Mouse (Mus musculus) 416B (cell line): Measurements from ENCODE around the gene Fbxo40.

ENCODE experiments used
- DNase-seq: peaks from one replicate; pipeline ENCODE4 v3.0.0; 2011; ENCODE audit warnings: low read depth

Fbxo40 gene

DNA sequence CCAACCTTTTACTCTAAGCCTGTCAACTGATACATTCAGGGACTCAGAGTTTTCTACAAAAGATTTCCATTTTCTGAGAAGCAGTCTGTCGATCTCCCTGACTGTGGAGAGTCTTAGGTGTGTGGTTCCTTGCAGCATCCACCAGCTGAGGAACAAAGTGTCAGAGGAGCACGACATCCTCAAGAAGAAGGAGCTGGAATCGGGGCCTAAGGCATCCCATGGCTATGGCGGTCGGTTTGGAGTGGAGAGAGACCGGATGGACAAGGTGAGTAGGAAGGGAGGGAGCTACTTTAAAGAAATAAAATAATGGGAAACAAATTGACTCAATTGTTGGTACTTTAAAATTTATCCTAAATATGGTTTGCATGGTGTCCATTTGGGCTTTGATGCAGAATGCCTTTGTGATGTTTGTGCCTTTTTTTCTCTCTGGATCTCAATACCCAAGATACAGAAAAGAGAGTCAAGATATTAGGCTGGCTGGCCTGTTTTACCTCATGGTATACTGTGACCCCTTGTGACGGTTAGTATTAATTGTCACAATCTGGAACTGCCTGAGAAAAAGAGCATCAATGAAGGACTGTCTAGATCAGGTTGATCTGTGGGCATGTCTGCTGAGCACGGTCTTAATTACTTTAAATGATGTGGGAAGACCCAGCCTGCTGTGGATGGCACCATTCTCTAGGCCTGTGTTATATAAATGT, 43.7 kb downstream of the Fbxo40 start:
- no peak for DNase-seq

DNA sequence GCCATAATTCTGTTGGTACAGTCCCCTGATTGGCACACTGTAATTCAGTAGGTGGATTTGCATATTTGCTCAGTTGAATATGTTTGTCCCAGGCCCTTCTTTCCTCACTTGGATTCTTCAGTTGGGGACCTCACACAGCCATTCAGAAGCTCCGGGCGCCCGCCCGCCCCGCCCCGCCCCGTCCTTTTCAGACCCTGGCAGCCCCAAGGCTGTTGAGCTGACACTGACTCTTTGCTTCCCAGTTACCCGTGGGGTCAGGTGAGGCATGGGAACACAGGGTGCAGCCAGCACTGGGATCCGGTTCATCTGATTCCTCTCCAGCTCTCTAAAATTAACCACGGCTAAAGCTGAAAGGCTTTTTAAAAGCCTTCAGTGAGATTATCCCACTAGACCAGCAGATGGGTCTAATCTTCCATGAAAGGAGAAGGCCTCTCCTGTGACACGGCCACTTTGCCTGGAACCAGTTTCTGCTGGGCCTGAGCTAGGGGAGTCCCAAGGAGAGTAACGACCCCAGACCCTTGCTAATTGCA, 45.3 kb downstream of the Fbxo40 start:
- DNase-seq: no peak

DNA sequence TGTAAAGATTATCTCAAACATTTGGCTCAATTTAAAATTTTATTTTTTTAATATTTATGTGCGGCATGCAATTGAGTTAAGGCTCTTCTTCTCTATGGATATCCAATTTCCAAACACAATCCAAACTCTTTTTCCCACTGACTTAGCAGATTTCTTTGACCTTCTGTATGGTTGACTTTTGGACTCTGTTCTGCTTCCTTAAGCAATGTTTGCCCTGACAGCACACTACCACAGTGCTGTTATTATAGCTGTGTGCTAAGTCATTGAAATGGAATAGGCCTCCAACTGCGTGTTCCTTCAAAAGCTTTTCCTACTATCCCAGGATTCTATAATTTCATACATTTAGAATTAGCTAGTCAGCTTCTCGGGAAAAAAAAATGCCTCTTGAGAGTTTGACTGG, 46.7 kb downstream of the Fbxo40 start:
- no peak for DNase-seq

DNA sequence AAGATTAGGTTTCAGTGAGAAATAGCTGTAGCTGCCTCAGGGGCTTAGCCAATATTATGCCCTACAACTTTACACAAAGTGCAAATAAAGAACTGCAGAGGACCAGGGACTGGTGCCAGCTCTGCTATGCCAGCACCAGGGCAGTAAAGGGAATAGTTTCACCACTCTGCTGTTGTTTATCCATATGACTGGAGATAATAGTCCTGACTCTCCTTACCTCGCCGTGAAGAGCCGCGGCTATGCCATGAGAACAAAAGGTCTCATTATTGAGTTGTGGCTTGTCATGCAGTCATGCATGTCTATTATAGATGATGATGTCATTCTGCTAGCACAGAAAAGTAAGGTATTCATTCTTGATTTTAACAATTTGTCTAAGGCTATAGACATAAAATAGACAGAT, 48.4 kb downstream of the Fbxo40 start:
- peak; percentile 28 for DNase-seq

DNA sequence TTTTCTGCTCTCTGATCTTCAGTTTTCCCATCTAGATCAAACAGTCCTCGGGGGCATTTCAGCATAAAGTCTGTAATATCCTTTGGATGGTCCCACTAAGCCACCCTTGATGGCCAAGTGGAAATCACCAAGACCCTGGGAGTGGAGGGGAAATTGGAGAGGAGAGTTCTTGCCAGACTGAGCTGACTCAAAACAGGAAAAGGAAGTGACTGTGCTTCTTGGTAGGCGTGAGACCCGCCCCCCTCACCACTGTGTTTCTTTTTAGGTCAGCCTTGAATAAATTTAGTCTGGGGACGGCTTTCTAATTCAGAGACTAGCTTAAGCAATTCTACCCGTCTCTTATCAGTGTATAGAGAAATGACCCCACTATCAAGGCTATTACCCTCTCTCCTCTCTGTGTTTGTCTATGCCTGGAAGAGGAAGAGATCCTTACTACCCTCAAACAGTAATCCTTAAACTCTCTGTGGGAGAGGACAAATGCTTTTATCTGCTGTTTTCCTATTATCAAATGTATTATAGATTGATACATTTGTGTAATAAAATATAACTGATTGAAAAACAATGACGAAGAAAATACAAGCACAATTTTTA, 49.0 kb downstream of the Fbxo40 start:
- DNase-seq: peak; percentile 90

DNA sequence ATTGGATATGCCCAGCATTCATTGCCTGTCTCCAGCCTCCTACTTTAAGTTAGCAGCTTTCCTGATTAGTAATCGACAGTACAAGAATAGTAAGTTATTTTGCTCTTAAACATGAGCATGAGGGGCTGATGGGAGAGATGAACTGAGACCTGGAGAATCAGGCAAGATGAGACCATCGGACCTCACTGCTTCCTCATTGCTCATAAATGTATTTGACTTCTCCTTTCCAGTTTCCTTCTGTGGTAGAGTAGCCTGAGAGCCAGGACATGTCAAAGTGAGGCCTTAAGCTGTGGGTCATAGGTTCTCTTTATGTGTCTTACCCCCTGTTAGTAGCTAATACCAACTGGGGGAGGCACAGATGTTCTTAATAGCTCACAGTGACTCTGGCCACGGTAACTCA, 54.5 kb downstream of the Fbxo40 start:
- DNase-seq: peak; percentile 60

DNA sequence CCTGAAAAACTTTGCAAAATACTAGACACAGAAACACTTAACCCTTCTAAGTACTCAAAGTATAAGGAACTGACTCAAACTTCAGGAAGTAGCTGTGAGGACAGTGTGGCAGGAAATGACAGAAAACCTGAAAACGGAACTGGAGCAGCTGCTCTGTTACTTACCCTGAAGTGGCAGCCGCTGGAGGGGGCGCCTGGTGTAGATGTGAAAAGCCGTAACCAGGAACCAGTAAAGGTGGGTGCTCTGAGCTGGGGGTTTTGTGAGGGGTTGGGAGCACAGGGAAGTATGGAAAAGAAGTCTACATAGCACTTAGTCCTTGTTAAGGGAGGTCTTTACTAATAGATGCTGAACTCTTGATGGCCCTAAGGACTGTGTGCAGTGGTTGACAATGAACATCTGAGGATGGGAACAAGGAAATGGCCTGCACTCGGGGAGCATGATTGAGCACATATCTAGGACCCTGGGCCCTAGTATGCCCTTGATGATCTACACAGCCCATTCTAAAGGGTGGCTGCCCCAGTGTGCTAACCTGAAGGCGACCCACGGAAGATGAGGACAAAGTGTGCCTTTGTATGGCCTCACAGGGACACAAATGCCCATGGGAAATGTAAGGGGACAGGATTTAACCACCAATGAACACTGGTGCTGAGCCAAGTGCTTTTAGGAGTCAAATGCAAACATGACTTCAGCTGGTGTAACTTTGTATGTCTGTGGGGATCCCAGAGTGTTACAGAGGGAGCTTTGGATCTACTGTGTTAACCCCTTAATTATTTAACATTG, 55.2 kb downstream of the Fbxo40 start, which contains the start of gene Hcls1:
TSS of gene Hcls1 (plus strand) at position 143 of the 780 bp plus-strand sequence.
- peak; percentile 89 for DNase-seq

DNA sequence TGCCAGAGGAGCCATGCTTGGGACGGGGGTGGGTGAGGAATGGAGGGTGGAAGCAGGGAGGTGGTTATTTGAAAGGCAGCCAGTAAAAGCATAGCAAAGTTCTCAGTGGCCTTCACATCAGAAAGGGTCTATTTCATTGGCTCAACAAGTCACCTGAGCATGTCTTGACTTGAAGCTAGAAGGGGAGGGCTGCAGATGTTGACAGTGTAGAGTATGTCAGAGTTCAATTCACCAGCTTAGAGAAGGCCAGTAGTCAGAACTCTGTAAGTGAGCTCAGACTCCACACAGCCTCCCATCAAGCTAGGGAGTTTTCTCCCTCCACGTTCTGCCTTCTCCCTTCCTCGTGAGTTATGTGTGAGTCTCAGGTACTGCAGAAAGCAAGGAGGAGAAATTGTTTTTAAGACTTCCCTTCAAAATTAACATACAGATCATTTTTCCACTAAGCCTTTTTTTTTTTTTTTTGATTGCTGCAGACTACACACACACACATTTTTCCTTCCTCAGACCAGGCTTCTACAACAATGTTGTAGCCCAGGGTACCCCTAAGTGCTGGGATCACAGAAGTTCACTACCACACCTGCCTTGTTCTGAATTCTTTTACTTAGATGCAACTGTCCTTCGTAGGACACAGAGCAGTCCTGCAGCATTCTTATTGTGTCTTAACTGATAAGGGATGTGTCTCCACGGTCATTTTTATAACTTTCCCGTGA, 56.0 kb downstream of the Fbxo40 start:
- DNase-seq: peak; percentile 70

DNA sequence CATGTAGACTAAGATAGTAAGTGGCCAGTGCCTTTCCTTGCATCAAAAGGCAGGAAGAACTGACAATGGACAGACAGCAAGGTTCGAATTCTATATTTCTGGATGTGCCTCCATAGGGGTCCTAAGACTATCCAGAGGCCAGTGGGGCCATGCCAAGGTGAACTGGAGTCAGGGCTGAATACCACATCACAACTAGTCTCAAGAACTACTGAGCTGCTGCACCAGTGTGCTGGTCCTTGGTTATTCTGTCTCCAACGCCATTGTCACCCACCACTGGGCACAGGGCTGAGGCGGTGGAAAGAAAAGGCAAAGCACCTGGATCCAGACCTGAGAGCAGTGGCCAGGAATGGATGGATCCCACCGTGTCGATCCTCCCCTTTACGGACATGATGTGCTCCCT, 57.7 kb downstream of the Fbxo40 start:
- no peak for DNase-seq

DNA sequence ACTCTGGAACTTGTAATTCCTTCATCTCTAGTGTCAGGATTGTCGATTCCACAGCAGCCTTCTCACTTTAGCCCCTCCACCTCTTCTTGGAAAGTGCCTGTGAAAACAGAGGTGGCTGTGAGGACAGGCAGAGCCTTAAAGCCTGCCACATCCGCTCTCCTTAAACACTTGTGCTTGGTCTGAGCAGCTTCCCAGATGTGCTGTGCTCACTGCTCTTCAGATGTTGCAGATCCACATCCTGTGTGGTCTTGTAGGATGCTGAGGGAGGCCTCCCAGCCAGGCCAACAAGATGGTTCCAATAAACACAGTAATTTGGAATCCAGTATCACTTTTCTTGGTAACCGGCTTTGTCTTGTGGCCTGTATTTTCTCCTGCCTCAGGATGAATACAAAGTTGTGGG, 58.3 kb downstream of the Fbxo40 start:
- DNase-seq: no peak

DNA sequence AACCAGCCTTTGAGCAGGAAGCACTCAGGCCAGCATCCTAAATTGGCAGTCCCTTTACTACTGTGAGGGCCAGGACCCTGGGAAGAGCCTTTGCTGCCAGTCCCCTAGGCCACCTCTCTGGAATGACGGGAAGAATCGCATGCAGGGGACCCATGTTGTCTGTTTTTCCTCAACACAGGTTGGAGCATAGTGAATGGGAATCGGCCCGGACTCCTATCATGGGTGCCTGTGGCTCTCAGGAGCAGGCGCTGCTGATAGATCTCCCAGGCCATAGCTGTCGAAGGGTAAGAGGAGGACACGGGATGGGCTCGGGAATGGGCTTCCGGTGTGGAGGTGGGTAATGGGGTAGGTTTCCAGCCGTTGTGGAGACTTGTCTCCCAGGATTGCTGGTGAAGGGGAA, 58.9 kb downstream of the Fbxo40 start:
- DNase-seq: no peak

DNA sequence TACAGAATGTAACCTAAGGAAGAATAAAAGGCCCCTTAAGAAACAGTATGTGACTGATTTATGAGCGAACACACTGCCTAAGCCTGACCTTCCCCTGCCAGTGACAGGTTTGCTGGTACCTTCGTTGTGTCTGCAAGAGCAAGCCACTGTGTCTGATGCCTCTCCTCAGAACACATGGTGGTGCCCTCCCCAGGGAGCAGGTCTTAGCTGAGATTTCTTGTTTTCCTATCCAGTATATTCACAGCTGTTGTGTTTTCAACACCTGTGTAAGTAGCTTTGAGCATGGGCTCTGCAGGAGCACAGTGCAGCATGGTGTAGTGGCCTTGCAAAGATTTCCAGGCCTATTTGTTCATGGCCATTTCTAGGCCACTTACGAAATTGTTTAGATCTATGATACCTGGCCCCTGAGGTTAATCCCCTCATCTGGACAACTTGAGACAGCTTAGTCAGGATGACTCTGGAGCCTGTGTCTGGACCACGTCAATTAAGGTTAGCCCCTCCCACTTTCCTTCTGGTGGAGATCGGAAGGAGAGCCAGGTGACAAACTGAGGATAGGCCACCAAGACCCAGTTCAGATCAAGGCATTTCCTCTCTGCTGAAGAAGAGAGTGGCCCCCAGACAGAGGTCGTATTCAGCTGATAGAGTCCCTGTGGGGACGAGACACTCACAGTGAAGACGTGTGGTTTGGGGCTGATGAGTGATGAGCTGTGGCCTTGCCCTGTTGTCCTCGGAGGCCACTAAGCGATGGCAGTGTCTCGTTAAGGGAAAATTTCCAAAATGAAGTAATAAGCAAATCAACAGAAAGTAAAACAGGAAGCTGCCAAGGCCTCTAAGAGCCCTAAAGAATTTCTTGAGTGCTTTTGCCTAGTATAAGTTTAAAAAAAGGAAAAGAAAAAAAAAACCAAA, 59.8 kb downstream of the Fbxo40 start:
- DNase-seq: no peak

DNA sequence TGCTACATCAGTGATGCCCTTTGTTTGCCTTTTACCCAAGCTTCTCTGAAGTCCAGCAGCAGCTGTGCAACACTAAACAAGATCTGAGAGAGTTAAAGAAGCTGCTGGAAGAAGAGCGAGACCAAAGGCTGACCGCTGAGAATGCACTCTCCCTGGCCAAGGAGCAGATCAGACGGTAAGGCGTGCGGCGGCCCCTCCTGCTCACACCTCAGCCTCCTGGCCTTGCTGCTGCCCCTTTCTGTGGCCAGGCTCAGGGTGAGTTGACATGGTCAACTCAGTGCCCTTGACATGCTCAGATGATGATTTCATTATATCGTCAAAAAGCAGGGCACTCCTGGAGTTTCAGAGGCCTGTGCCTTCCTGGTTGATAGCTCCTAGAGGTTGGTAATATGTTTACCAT, 61.1 kb downstream of the Fbxo40 start:
- DNase-seq: no peak

DNA sequence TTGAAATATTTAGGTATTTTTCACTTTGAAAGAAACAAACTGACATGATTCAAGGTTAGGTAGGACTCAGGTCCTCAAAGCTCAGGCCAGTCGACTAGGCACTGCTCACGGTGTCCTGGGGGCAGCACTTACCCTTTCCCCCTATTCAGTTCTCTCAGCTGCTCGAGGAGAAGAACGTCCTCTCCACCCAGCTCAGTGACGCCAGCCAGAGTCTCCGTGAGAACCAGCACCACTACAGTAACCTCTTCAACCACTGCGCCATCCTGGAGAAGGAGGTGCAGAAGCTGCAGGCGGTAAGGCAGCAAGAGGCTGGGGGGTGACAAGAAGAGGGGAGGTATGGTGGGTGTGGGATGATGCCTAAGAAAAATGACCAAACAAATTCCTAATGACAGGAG, 62.2 kb downstream of the Fbxo40 start:
- no peak for DNase-seq

DNA sequence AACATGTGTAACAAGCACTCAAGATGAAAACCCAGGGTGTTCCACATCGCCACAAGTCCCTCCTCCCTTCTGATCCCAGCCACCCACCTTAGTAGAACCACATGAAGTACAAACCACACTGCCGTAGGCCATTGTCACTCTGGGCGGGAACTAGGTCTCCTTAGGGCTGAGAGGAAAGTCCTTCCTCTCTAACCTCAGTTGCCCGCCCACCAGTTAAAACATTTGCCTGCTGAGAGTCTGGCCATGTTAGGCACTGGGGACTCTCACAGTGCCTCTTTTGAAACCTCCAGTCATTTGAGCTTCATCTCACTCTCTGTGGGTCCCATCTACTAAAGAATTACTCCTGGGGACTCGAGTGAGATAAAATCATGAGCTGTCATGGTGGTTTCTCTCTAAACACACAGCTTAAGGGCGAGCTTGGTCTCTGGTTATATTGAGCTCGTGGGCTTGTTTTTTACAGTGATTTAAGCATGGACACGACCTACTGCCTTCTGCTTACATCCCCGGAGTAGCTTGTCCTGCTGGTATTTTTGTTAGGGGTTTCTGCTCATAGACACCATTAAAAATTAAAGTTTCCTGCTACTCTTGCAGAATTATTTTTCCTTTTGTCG, 62.7 kb downstream of the Fbxo40 start:
- peak; percentile 17 for DNase-seq

DNA sequence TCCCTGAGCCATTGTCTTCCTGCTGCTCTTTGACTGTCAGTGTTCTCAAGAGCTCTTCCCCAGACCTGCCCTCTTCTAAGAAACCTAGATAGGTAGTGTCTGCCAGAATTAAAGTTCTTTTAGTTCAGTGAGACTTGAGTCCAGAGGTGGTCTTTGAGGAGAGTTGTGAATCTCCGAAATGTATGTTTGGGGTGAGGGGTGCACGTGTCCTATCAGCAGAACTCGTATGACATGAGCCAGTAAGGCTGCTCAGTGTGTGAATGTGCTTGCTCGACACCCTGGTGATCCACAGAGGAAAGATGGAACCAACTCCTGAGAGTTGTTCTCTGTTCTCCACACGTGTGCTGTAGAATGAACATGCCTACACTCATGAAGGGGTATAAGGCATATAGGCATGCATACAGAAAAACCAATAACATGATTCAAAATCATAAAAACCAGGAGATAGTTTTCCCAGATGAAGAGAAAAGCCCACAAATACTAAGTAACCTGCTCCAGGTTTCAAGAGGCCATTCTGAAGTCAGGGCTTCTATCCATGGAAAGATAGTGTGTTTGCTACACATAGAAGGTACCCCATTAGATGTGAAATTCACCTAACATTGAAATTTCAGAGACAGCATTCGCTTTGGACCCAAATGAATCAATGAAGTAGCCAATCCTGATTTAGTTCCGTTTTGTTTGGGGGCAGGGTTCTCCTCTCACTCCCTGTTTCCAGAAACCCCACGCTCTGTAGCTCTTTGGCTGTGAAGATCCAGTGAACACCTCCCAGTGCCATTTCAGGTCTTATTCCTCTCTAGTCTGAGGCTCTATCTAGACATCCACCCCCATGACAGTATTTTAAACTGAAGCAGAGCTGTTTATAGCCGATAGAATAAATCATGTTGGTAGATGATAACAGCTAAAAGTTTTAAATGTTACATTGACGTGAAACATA, 63.5 kb downstream of the Fbxo40 start:
- no peak for DNase-seq

DNA sequence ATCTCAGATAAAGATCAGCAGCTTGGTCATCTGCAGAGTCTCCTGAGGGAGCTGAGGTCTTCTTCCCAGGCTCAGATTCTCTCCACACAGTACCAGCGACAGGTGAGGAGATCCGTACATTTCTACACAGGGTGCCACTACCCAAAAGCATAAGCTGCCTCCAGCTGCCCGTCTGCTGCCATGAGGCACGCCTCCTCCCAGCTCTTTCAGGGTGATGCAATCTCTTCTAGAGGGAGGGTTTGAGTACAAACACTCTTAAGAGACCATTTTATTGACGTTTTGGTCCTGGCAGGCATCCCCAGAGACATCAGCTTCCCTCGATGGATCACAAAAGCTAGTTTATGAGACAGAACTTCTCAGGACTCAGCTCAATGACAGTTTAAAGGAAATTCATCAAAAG, 64.5 kb downstream of the Fbxo40 start:
- DNase-seq: no peak

DNA sequence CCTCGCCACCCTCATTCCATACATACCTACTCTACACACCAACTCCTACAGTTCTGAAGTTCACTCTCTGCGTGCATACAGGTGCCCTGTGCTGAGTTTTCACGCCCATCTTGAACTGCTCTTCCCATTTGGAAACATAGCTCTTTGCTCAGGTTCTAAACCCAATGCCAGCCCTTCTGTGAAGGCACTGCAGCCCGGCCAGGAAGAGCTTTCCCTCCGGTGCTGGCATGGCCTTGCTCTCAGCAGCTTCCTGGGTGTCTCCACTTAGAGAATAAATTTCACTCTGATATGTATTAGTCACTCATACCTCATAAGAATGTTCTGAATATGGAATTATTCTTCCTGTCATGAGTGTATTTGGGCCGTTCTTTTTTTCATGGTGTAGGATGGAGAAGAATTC, 64.9 kb downstream of the Fbxo40 start:
- no peak for DNase-seq

DNA sequence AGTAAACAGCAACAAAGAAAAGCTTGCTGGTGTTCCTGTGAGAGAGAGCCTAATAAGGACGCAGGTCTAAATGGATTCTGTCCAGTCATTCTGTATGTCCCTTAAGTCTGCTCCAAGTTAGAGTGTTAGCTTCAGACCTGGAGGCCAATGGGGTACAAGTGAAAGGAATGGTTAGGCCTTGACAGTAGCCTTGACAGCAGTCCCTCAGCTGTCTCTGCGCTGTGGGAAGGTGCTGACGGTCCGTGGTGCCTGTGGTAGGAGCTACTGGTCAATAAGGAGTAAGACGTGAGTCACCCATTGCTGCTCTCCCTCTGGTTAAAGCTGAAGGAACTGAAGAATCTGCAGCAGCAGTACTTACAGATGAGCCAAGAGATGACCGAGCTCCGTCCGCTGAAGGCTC, 66.0 kb downstream of the Fbxo40 start:
- peak; percentile 16 for DNase-seq

DNA sequence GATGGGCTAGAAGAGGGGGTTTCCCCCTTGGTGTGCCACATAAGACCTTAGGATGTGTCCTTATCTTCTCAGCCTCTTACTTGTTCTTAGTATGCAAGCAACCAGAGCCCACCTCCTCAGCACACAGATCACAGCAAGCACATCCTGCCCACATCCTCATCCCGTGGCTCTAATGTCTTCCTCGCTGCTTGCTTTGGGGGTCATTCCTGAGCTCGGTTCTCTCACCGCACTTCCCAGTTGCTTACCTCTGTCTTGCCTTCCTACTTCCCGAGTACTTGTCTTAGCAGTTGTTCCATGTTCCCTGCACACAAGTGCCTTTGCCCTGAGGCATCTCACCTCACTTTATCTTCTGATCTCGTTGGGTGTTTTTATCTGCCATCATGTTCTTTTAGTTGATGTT, 68.3 kb downstream of the Fbxo40 start:
- DNase-seq: no peak
